Mouse (Mus musculus): ENCODE measurements around the gene Epha6.
"Not testable (repeated sequence)": the region's sequence is repeated elsewhere in the genome, so short reads cannot be mapped to it uniquely, and the experiment has no call there.

The Epha6 gene

DNA sequence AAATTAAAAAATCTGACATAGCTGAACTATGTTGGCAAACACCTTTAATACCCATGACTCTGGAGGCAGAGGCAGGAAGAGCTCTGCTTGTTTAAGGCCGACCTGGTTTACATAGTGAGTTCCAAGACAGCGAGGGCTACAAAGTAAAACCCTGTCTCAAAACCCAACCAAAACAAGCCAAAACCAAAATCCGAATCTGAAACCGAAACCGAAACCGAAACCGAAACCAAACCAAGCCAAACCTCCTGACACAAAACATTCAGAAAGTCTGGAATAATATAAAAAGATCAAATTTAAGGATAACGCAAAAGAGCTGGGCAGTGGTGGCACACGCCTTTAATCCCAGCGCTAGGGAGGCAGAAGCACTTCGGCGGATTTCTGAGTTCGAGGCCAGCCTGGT is 725.3 kb downstream of the Epha6 start:
- DNase-seq, result no peak

DNA sequence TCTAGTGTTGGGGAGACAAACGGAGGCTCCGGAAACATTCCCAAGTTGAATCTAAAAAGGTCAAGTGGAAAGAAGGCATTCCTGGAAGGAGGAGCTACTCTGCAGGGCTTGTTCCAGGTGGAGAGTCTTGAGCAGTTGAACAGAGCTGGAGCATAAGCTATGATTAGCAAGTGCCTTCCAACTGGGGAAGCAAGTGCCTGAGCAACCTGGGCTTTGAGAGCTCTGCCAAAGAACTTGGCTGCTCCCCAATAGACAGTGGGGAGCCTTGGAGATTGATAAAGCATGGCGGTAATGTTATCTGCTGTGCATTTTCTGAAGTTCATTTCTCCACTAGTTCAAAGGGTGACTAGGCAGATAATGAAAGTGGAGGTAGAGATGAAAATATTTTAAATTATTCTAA is 733.5 kb downstream of the Epha6 start:
- DNase-seq, result no peak

DNA sequence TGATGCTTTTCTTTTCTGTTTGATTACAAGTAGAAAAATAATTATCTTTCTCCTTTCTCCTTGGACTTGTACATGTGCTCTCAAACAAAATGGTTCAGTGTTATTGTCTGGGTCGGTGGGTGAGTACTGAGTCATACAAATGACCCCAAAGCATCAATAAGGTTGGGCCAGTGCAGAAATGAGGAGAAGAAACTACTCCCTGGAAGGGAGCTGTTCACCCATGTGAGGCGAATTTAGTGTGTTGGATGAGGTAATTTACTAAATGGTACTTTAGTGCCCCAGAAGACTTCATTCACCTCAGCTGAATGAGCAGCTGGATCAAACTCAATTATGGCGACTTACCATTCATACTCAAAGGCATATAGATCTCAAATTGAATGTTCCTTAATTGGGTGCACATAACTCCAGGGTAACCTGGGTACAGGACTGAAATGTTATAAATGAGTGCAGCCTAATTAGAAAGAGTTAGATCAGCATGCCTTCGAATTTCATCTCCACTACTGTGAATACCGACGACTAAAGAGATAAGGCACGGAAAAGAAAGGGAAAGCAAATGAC is 751.1 kb downstream of the Epha6 start:
- DNase-seq, result no peak

DNA sequence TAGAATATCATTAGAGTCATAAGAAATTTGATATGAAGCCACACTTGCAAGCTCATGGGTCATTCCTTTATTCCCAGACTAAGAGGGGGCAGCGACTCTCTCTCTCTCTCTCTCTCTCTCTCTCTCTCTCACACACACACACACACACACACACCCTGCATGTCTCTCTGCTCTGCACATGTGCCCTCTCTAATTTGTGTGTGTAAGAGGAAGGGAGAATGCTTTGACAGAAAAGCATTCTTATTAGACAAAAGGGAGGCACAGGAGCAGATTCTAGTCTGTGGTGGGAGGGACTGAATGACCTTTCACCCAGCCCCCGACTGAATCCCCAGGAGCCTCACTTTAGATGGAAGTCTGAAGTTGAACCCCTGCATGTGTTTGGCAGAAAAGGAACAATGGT is 752.6 kb downstream of the Epha6 start:
- DNase-seq, result no peak

DNA sequence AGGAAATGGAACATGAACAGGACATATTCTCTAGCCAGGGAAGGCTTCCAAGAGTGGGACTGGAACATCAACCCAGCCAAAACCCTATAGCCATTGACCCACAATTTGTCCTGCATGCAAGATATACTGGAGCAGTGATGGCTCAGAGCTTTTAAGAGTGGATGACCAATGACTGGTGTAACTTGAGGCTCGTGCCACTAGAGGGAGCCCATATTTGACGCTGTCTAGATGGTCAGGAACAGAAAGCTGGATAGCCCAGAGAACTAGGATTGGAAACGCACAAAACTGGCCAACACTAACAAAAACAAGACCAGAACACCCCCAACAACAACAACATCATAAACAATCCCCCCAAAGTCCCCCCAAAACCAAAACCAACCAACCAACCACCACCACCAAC is 758.8 kb downstream of the Epha6 start:
- DNase-seq, result no peak

DNA sequence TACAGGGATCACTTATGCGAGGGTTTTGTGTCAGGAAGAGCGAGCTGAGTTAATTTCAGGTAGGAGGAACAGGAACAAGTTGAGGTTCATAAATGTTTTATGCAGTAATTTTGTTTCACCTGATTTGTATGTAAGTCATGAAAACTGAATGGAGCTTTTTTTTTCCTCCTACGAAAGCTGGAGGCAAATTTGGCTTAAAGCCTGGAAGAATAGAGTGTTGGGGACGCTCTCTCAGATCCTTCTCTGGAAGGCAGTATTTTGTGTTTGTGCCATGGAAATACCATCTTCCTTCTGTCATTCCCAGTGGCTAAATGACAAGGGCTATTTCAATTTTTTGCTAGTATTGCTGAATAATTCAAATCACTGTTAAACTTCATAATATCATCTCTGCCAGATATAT is 768.6 kb downstream of the Epha6 start:
- no peak for DNase-seq

DNA sequence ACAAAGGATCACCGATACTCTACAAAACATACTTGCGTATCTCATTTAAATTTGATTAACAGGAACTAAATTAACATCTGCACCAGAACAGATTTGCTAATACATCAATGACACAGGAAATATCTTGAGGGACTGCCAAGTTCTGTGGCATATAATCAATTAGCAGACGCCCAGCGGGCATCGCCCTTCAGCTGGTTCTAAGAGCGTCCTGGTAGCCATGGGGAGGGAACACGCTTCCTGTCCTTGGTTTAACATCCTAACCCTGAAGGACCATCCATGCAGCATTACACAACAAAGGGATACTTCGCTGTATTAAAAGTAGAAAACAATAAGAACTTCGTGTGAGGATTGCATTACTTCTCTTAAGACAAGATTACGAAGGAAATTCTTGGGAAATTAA is 769.0 kb downstream of the Epha6 start:
- no peak for DNase-seq

DNA sequence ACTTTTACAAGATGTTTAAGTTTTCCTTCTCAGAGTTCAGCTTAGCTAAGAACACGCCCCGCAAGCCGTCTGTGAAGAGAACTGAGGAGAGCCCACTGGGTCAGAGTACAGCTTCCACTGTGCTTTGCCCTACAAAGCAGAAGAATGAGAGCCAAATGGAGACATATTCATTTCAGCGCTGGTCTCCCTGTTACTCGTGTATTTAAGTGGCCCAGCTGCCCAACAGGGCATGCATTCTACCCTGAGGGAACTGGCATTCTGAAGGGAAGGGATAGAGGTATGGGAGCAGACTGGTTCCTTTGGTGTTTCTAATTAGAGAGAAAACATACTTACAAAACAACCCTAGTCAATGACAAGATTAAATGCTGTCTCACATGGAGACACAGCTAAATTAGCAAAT is 772.9 kb downstream of the Epha6 start:
- DNase-seq, result no peak

DNA sequence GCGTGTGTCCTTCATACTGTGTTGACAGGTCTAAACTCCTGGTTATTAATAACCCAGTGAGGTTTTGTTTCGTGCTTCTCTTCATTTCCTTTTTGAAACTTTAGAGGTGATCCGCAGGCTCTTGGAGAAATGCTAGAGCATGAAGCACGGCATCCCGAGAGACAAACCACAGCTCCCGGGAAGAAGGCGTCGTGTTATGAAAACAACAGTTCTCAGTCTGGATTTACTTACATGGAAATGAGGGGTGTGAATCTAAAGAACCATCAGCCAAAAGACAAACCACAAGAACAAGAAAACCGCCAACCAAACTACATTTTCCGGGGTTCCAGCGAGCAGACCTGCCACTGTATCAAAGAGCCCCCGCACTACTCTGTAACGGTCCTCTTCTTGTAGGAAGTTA is 775.7 kb downstream of the Epha6 start:
- no peak for DNase-seq

DNA sequence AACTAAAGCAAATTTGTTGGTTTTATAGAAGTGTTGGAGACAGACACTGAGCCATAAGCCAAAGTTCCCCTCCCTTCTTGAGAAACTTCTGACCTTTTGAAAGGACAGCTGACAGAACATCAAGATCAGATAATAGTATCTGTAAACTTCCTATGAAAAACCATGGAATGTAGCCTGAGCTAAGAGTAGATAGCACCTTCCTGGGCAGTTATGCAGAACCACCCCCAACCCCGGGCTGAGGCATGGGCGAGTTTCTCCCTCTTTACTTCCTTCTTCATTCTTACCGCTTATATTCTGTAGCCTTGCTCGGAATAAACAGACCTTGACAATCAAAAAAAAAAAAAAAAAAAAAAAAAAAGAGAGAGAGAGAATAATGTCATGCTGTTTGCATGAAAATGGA is 805.5 kb downstream of the Epha6 start:
- DNase-seq, result not testable (repeated sequence)

DNA sequence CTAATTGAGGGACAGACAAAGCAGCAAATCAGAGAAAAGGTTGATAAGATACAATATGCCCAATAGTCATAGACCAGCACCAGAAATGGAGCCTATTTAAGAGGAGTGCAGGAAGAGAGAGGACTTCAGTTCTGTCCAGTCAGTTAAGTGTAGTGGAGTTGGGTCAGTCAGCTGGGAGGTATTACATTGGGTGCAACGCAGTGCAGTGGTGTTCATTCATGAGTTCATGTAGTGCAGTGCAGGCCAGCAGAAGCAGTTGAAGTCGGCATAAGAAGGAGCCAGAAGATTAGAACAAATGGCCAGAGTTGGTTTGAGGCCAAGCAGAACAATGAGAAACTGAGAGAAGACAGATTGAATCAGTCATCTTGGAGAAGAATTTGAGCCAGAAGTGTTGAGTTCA is 833.0 kb downstream of the Epha6 start:
- DNase-seq, result no peak

DNA sequence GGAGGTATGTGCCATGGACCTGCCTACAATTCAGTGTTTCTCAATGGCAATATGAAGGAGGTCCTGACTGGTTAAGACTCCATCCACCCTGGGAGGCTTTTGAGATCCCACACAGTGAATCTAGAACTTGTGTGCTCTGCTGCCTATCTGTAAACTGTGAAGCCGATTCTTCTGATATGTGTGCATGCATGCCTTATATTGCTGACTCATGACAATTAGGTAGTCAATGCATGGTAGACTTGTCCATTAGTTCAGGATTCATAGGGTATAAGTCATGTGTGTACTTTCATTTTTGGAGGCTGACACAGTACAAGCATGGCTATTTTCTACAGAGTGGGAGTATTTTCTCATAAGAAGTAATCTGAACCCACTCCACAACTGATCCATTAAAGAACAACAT is 834.9 kb downstream of the Epha6 start:
- no peak for DNase-seq

DNA sequence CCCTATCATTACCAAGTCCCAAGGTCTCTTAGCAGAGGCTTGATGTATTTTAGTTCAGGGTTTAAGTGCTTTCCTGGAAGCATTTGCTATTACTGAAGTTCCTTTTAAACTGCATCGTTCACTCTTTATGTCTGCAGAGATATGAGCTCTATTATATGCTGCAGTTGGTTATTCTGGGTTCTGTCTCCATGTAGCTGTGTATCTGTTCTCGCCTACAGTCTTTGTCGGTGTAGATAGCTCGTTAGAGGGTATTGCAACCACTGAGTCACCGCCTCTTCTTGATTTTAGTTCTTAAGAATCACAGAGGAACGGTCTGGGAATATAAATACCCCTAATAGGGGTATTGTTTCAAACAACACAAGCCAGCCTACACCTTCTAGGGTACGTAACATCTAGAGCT is 835.4 kb downstream of the Epha6 start:
- DNase-seq, result no peak

DNA sequence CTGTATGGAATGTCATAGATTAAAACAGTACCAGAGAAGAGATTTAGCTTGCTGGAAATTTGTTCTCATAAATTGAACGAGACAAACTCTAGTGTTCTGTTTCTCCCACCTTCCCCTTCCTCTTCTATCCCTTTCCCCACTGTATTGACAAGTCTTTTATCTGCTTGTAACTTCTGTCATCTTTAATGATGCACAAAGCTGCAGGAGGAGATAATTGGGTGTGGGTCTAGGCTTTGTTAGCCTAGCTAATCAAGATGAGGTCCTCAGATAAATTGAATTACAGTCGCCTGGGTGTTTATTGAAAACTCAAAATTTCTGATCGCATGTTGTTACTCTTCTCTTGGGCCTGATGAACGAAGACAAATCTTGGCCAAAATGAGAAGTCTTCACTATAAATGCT is 844.5 kb downstream of the Epha6 start:
- no peak for DNase-seq

DNA sequence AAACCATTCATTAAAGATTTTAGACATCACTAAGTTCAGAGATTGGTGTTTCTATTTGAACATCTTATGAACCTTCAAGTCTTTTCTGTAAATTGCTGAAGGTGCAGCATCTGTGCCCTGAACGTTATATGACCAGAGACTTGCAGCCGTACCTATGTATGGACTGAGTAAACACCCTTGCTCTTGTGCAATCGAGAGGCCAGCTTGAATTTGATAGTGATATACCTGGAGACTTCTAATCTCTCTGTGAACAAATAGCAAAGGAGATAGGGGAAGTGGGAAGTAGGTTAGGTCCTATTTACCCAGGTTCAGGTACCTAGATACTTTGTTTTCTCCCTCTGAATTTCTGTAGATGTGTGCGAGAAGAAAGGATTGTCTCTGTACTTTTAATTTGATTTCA is 854.4 kb downstream of the Epha6 start:
- DNase-seq, result no peak

DNA sequence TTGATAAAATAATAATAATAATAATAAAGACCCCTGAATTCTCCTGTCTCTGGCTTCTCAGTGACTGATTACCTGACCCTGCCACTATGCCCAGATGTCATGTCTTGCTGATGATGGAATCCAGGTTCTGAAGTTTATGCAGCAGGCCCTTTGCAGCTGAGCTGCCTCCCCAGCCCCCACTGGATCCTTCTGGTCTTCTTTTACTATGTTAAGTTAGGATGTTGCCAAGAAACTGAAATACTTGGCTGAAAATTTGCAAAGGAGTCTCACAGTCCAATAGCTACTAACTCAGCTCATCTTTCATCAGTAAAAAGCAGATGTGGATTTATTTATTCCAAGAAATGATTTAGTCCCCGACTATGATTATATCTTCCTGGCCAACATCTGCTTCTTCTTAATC is 861.7 kb downstream of the Epha6 start:
- DNase-seq, result no peak

DNA sequence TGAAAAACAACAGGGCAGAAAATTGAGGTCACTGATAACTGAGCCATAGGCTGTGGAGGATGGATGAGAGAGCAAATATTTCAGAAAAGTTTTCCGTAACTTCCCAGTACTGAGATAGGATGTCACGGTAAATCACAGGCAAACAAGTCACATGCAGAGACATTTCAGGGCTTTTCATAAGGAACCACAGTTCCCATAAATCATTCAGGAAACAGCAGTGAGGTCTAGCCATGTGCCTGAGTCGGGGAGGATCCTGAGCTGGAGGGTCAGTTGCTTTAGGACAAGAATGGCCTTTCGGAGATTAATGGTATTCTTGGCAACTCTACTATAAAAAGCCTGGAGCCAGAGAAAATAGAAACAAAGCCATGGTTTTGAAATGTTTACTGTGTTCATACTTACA is 889.8 kb downstream of the Epha6 start:
- DNase-seq, result no peak

DNA sequence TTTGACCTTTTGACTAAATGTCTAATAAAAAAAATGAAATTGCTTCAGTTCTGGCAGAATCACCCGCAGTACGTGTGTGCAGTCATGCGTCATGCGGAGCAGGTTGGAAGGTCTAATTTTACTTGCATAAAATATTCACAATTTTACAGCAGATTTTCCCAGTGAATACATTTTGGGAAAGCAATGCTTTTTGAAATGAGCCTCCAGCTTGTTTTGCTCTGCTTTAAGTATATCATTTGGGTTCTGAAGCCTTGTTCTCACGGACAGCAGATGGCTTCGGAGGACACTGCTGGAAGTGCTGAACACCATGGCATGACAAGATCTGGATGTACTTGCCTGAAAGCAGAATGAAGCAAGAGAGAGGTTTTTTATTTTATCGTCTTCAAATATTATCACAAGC is 912.1 kb downstream of the Epha6 start:
- DNase-seq, result no peak

DNA sequence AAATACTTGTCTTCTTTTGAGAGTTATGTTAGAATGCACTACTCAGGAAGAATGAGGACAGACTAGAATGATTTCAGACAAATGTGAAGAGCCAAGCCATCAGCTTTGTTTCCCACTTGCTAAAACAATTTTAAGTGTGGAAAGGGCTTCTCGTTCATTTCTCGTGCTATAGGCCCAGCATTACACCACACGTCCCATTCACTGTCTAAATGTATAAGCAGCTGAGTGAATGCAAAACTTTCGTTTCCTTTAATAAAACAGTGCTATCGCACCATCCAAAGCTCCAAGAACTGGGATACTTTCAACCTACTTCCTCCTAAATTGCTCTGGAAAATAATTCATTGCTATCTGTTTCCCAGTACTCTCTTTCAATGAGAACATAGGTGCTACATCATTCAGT is 916.2 kb downstream of the Epha6 start:
- DNase-seq, result no peak

DNA sequence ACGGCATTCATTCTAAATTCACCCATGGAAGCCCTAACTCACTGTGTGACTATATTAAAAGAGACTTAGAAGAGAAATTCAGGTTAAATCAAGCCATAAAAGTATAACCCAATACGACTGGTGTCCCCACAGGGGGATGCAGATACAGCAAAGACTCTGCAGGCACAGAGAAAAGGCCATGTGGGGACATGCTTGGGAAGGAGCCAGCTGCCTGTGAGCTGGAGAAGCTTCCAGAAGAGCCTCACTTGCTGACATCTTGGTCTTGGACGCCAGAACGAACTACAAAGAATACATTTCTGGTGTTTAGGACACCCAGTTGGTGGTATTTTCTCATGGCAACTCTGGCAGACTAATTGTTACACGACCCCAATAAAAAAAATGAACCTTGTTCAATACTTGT is 920.2 kb downstream of the Epha6 start:
- no peak for DNase-seq

DNA sequence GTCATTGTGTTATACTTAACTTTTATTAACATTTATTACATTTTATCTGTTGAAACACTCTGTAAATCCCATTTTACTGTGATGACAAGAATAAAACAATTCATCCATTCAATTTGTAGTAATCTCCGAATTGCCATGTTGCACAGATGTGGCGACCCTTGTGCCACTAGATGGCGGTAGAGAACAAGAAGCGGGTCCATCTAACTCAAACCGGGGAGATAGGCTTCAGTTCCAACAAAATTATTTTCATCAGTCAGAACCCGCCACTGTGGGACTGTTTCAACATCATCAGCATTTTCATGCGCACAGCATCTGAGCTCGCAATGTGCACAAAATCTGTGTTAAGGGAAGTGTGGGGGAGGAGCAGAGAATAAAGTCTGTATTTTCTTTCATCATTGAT is 921.9 kb downstream of the Epha6 start:
- DNase-seq, result no peak

DNA sequence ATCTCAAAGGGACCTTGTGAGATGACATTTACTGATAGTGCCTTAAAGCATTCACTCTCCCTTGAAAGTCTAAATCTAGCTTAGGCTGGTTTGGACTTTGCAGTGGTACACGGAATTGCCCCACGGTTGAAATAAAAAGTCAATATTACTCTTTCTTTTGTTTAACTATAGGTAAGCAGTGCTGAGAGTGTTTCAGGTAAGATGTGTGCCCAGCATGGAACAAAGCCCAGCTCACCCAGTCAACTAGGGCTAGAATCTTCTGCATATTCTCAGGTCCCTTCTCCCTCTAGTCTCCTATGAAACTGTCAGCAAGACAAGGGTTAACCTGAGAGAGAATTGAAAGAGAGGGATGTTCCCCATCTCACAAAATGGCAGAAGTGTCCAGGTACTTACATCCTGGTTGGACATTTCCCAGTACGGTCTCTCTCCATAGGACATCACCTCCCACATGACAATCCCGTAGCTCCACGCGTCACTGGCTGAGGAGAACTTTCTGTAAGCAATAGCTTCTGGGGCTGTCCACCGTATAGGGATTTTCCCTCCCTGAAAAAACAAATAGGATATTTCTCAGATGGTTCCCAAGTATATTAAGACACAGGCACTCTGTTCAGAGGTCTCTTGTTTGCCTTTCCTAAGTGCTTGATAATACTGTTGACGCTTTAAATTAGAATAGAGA is 923.0 kb downstream of the Epha6 start:
- DNase-seq, result no peak

DNA sequence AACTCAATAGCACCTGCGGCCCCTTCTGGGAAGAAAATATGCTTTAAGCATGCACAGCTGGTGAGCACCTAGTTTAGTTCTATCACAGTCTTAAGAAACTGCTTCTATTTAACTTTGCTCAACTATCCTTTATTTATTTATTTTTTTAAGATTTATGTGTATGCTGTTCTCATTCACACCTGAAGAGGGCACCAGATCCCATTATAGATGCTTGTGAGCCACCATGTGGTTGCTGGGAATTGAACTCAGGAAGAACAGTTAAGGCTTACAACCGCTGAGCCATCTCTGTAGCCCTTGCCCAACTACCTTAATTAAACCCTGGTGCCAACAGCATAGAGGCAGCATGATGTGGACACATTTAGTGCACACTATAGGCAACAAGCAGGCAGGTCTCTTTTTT is 938.4 kb downstream of the Epha6 start:
- DNase-seq, result no peak

DNA sequence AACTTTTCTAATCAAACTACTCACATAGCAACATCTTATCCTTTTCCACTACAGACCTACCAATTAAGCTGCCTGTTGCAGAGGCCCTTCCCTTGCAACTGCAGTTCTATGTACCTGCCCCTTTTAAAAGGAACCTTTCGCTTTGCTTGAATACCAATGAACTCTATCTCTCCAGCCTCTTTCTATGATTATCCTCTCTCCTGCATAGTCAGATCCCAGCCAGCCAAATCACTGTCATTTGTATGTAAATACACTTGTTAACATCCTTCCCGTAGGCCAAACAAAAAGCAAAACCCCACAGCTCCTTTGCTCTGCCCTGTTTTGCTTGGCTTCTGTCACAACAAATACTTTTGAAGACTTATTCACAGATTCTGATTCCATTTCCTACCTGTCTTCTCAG is 961.6 kb downstream of the Epha6 start:
- no peak for DNase-seq

DNA sequence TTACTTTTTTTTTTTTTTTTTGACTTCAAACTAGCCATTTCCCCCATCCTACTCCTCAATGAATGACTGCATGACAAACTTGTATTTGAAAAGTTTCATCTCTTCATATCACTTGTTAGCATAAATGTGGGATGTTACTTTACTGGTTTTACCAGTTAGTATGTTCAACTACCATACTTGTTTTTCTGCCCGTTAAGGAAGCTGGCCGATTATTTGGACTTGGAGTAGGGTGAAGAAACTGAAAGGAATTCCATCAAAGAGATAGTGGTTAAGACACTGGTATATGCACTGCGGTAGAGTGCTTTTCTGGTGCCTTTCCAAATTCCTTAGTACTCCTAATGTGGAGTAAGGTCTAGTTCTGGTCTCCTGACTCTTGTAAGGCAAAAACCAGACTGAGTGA is 965.3 kb downstream of the Epha6 start:
- DNase-seq, result no peak

Data from thymus, adult 18-20 months (tissue).